Mouse (Mus musculus) kidney, adult 2 months (tissue): Measurements from ENCODE around the gene Gm28051. TPM values are rescaled to one million over a fixed set of nuclear protein-coding genes. Genes with fewer than 3 reads are reported as not detected.

Source experiments
- DNase-seq: peaks from one replicate; pipeline ENCODE4 v3.0.0; 2021
- H3K27ac ChIP-seq: fragments of 200-500 bp; 2 replicates; pipeline ENCODE4 v1.5.1; 2012; ENCODE audit warnings: low read depth, low read length, control low read depth, inconsistent platforms; ENCODE audit not compliant: insufficient read depth
- H3K27me3 ChIP-seq: fragments of 200-500 bp; replicated peaks from 2 replicates; pipeline ENCODE4 v1.6.1; 2012; ENCODE audit warnings: mild to moderate bottlenecking, moderate library complexity, low read length, inconsistent platforms; ENCODE audit not compliant: control insufficient read depth, insufficient read depth
- H3K36me3 ChIP-seq: fragments of 200-500 bp; 2 replicates; pipeline ENCODE4 v1.6.1; 2012; ENCODE audit warnings: mild to moderate bottlenecking, moderate library complexity, low read length, inconsistent platforms; ENCODE audit not compliant: control insufficient read depth, insufficient read depth
- H3K4me1 ChIP-seq: fragments of 200-500 bp; 2 replicates; pipeline ENCODE4 v1.6.1; 2011; ENCODE audit warnings: low read length; ENCODE audit not compliant: control insufficient read depth, insufficient read depth
- H3K4me3 ChIP-seq: fragments of 200-500 bp; 2 replicates; pipeline ENCODE4 v1.5.1; 2011; ENCODE audit warnings: mild to moderate bottlenecking, low read depth, low read length, control low read depth; ENCODE audit not compliant: insufficient read depth
- CTCF ChIP-seq: fragments of 200-500 bp; conservative IDR thresholded peaks from 2 replicates; pipeline ENCODE4 v1.5.1; 2011; ENCODE audit warnings: low read depth, mild to moderate bottlenecking, control low read depth, low read length, moderate library complexity, mixed read lengths; ENCODE audit not compliant: insufficient read depth, insufficient read length
- POLR2A ChIP-seq: fragments of 200-500 bp; IDR thresholded peaks from one replicate; pipeline ENCODE4 v1.6.1; 2011; ENCODE audit warnings: low read depth, low read length, control low read depth
- WGBS: fragments of 180-500 bp; shearing (Covaris S2); methylation state at CpG from one replicate; pipeline ENCODE4 v1.1.7; 2018; 5-methylcytosine and 5-hydroxymethylcytosine counted together
- polyA plus RNA-seq: library from polyadenylated mRNA; depleted of rRNA; stranded (reverse); fragments of >200 nt; gene quantifications from 2 replicates; pipeline ENCODE4 v1.2.3, GENCODE M21; 2012; rRNA removed

Gene Gm28051
- polyA plus RNA-seq, 1 experiment, result not detected

DNA sequence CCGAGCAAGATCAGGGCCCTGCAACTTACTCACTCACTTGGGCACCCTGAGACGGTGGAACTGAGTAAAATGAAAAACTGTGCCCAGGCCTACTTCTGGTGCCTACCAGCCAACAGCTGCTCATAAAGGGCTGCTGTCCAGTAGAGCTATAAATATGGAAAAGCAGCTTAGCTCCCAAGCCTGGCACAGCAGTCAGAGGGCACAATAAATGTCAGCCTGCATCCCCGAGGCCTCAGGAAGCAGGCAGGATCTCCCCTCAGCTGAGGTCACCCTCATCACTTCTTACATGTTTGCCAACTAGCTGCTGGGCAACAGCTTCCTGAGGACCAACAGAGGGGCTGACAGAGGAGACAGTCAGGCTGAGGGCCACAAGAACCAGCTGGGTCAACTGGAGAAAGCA, 80.5 kb downstream of the Gm28051 start:
- no peaks in the 10 kb centered on the region for H3K27me3 ChIP-seq
- H3K36me3 ChIP-seq, result no peaks in the 10 kb centered on the region
- 69% methylated on average over 3 of the region's 3 CpGs for WGBS
- no peak for DNase-seq
- H3K27ac ChIP-seq, result no peak overlapping the region
- peaks cover 13% of the 10 kb centered on the region for H3K4me1 ChIP-seq
- H3K4me3 ChIP-seq, result no peak overlapping the region
- TF ChIP-seq CTCF, result no peak

DNA sequence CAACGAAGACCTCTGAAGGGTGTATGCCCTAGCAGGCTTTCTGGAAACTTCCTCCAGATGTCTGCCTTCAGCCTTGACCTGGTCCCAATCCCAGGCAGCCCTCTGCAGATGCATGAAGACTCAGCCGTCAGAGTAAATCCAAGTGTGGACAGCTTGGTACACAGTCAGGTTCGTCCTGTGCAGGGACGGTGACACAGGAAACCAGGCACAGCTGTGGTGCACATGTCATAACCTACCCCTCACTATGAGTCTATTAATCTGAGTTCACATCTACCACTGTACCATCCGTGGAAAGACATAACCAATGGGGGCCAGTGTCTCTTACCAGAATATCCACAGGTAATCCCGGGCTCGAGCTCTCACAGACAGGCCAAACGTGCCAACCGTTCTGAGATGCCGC, 83.0 kb downstream of the Gm28051 start:
- TF ChIP-seq POLR2A (no peak), CTCF (no peak)
- Histone ChIP-seq H3K27ac (no peak overlapping the region), H3K27me3 (no peaks in the 10 kb centered on the region), H3K4me3 (no peak overlapping the region), H3K4me1 (peaks cover 15% of the 10 kb centered on the region), H3K36me3 (no peaks in the 10 kb centered on the region)
- DNase-seq, result no peak
- 90% methylated on average over 10 of the region's 10 CpGs for WGBS

DNA sequence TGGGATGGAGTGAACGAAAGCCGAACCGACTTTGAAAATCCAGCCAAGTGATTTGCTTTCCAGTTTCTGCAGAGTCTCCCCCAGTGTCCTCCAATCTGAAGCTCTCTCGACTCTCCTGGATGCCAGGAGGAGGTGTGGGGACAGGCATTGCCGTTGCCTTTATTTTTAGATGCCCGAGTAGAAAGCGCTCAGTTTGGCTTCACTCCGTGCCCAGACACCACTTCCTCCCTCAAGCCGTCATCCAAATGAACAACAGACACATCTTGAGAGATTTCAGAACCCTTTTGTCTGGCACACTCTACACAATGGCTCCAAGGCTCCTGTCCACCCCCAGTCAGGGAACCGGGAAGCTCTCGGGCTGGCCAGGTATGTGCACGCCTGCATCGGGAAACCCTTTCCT, 83.4 kb downstream of the Gm28051 start:
- Histone ChIP-seq H3K27ac (no peak overlapping the region), H3K27me3 (no peaks in the 10 kb centered on the region), H3K36me3 (no peaks in the 10 kb centered on the region), H3K4me3 (no peak overlapping the region), H3K4me1 (peaks cover 15% of the 10 kb centered on the region)
- 95% methylated on average over 13 of the region's 13 CpGs for WGBS
- TF ChIP-seq CTCF (no peak), POLR2A (no peak)
- no peak for DNase-seq

DNA sequence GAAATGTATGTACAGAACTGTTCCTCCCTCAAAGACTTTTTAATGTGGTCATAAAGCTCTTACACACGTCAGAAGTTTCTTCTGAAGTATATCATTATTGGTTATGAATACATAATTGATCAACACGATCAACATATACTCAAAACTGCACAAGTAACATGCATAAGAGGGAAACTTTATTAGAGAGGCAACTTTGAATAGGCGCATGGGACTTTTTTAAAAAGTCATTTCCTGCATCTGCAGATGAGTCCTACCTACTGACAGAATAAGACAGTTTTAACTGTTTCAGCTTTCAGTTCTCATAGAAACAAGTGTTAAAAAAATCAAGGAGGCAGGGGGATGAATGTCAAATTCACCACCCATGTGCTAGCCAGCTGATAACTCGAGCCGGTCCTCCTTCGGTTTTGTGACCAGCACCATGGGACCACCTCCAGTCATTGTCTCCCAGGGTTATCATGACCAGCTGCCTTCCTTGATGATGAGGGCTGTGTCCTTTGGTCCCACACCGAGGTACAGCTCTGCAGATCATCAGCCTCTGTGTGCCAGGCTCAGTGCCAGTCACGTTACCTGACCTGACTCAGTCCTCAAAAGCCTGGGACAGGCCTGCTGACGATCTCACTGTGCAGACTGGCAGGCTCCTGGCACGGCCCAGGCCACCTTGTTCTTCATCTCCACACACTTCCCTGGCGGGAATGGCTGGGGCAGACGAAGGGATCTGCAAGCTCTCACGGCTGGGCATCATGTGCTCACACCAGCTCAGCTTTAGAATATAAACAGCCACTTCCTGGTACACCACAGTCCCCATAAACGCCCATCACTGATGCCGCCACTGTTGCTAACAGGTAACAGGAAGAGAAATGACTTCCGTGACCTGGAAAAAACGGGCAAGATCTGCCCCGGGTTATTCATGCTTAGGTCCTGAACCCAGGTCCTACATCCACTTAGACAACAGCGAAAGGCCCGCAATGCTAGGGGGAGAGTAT, 84.4 kb downstream of the Gm28051 start:
- DNase-seq, result peak; percentile 77

DNA sequence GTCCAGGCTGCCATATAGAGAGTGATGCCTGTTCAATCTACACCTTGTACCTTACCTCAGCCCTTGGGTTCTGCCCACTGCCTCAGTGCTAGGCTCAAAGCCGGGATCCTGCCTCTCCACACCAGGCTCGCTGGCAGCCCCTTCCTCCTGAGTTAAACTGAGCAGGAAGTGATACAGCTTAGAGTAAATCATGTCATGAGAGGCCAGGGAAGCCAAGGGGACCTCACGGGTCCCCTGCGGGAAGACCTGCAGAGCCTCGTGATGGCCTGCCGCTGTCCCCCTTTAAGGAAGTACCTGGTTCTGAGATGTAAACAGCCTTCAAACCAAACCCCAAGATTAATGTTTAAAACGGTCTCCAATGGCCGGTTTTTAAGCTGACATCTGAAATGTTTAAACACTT, 85.4 kb downstream of the Gm28051 start:
- H3K27me3 ChIP-seq, result no peaks in the 10 kb centered on the region
- DNase-seq, result peak; percentile 59
- H3K4me1 ChIP-seq, result peaks cover 15% of the 10 kb centered on the region
- no peak overlapping the region for H3K27ac ChIP-seq
- H3K36me3 ChIP-seq, result no peaks in the 10 kb centered on the region
- no peak for TF ChIP-seq POLR2A
- no peak for TF ChIP-seq CTCF
- WGBS, result 19% methylated on average over 8 of the region's 8 CpGs
- no peak overlapping the region for H3K4me3 ChIP-seq

More for the DNA sequence above, 84.4 kb downstream of the Gm28051 start:
- Histone ChIP-seq H3K4me1 (peaks cover 15% of the 10 kb centered on the region), H3K4me3 (no peak overlapping the region), H3K27ac (no peak overlapping the region), H3K36me3 (no peaks in the 10 kb centered on the region), H3K27me3 (no peaks in the 10 kb centered on the region)
- TF ChIP-seq POLR2A, result no peak
- no peak for TF ChIP-seq CTCF
- WGBS, result 71% methylated on average over 20 of the region's 20 CpGs

DNA sequence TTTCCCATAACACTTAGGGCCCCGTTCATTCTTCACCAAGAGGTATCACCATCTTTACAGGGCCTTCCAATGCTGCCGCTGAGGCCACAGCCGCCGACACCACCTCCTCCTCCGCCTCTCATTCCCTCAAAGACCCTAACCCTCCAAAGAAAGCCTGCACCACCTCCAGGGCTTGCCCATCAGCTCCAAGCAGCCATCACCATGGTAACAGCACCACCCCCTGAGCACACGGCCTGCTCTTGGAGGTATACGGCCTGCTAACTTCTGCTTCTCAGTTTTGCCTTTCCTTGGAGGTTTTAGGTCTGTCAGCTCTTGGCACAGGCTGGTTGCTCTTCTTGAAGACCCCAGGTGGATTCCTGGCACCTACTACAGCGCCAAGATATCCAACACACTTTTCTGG, 86.7 kb downstream of the Gm28051 start:
- 89% methylated on average over 8 of the region's 8 CpGs for WGBS
- Histone ChIP-seq H3K27me3 (no peaks in the 10 kb centered on the region), H3K27ac (no peak overlapping the region), H3K36me3 (no peaks in the 10 kb centered on the region), H3K4me3 (no peak overlapping the region), H3K4me1 (peaks cover 15% of the 10 kb centered on the region)
- DNase-seq, result no peak
- TF ChIP-seq CTCF (no peak), POLR2A (no peak)

Other genes with a start within 250 kb of the Gm28051 start
- 0.31 and 1.2 TPM in 2 replicates for gene Chga, start 202.8 kb downstream of the Gm28051 start, polyA plus RNA-seq
- gene Itpk1, start 52.8 kb downstream of the Gm28051 start, polyA plus RNA-seq, result 27.6 and 29.0 TPM in 2 replicates
- gene Moap1, start 14.1 kb downstream of the Gm28051 start, polyA plus RNA-seq, result 0.49 and 0.74 TPM in 2 replicates
- 2.2 and 2.9 TPM in 2 replicates for gene Tmem251, start 14.0 kb downstream of the Gm28051 start, polyA plus RNA-seq
- gene Gon7, start within 50 bp of the Gm28051 start, polyA plus RNA-seq, result 9.3 and 10.4 TPM in 2 replicates
- gene Ubr7, start 202 bp upstream of the Gm28051 start, polyA plus RNA-seq, result 12.2 and 14.8 TPM in 2 replicates
- 2.5 and 3.5 TPM in 2 replicates for gene Gm20604, start 907 bp upstream of the Gm28051 start, polyA plus RNA-seq
- gene Btbd7, start 120.7 kb upstream of the Gm28051 start, polyA plus RNA-seq, result 11.9 and 12.2 TPM in 2 replicates
- gene Cox8c, start 141.6 kb upstream of the Gm28051 start, polyA plus RNA-seq, result not detected in 2 replicates
- gene Unc79, start 191.1 kb upstream of the Gm28051 start, polyA plus RNA-seq, result 0.03 and 0.13 TPM in 2 replicates